Comparison of ENCODE assay signal across 23 mouse cellular contexts in genomic region chr2:154571266-154571665, GRCm38 (mm10). TPM values are rescaled to one million over a fixed set of nuclear protein-coding genes. Genes with fewer than 3 reads are reported as not detected.
DNase-seq lines count a peak whose midpoint lies in the region; ATAC-seq and TF ChIP-seq lines count a peak whose summit lies in the region.
"Had no signal": no experiment of that assay in that cellular context is flagged by ENCODE, and none has a peak within 500 bp of the region (broad histone marks: within the 10 kb centered on the region; RNA-seq: fewer than 3 reads in every experiment).

No protein-coding gene starts in this region.

- TF ChIP-seq RAD21 in CH12.LX (IDR thresholded peaks at IDR 0.05; ENCODE audit: low read depth, low read length) = no peak

- H3K36me3 ChIP-seq in lung, embryonic 15.5 days = no peaks in the 10 kb centered on the region
- peaks cover 0 to 4% of the 10 kb centered on the region in 2 experiments for H3K36me3 ChIP-seq in CH12.LX (replicated peaks in 1 of 2; ENCODE audit: control insufficient read depth in 1 of 2, insufficient read depth in 1 of 2, low read length in 1 of 2)
- H3K36me3 ChIP-seq: embryonic facial prominence, embryonic 15.5 days; heart, embryonic 10.5 days; neural tube, embryonic 13.5 days had no signal

- H3K4me1 ChIP-seq in lung, embryonic 15.5 days = peaks cover 39% of the 10 kb centered on the region
- H3K4me1 ChIP-seq in CH12.LX (ENCODE audit: control insufficient read depth in 1 of 2, insufficient read depth in 2 of 2) = peaks cover 7 to 47% of the 10 kb centered on the region in 2 experiments

- H3K9me3 ChIP-seq in lung, embryonic 15.5 days = no peaks in the 10 kb centered on the region
- H3K9me3 ChIP-seq in CH12.LX (replicated peaks; ENCODE audit: low read length) = no peaks in the 10 kb centered on the region
- H3K9me3 ChIP-seq: embryonic facial prominence, embryonic 15.5 days; forebrain, embryonic 13.5 days; heart, embryonic 10.5 days; neural tube, embryonic 13.5 days had no signal

- H3K9ac ChIP-seq in lung, embryonic 15.5 days = no peak overlapping the region
- H3K9ac ChIP-seq in CH12.LX (ENCODE audit: insufficient read depth, low read depth) = no peak overlapping the region; the same call in 1 of the 2 replicates
- H3K9ac ChIP-seq: embryonic facial prominence, embryonic 15.5 days; forebrain, embryonic 13.5 days; liver, embryonic 14.5 days; neural tube, embryonic 13.5 days had no signal

- H3K27ac ChIP-seq in lung, embryonic 15.5 days = 0 out of 2 replicates have a peak overlapping the region, but pooled peaks have one; percentile 93
- no peak overlapping the region for H3K27ac ChIP-seq in CH12.LX (ENCODE audit: insufficient read depth, low read depth)
- H3K27ac ChIP-seq: forebrain, embryonic 13.5 days; heart, embryonic 10.5 days; liver, embryonic 14.5 days had no signal

- dilution Hi-C loops in CH12.LX (cut with MboI; ENCODE audit: extremely low pct_ligation_motif_present, extremely low pct_unique_long_range_greater_than_20kb, low sequenced_read_pairs) = no loop called here

- H3K4me3 ChIP-seq in lung, embryonic 15.5 days = no peak overlapping the region
- no peak overlapping the region for H3K4me3 ChIP-seq in CH12.LX (replicated peaks in 1 of 3; ENCODE audit: low read depth in 2 of 3, low read length in 2 of 3, poor library complexity in 1 of 3)
- H3K4me3 ChIP-seq: embryonic facial prominence, embryonic 15.5 days; forebrain, embryonic 13.5 days; heart, embryonic 10.5 days; neural tube, embryonic 13.5 days had no signal

- 80% methylated on average over 4 of the region's 4 CpGs for WGBS in lung, embryonic 15.5 days

- peaks cover 21% of the 10 kb centered on the region for H3K79me2 ChIP-seq in CH12.LX (replicated peaks; ENCODE audit: control insufficient read depth, extremely low read depth, insufficient read depth, poor library complexity, severe bottlenecking)

- H3K27me3 ChIP-seq in lung, embryonic 15.5 days = no peaks in the 10 kb centered on the region
- no peaks in the 10 kb centered on the region for H3K27me3 ChIP-seq in CH12.LX (replicated peaks)
- H3K27me3 ChIP-seq: embryonic facial prominence, embryonic 15.5 days; forebrain, embryonic 13.5 days; neural tube, embryonic 13.5 days had no signal

- ATAC-seq in lung, embryonic 15.5 days (ENCODE audit: borderline replicate concordance, extremely low read depth, low FRiP score, low TSS enrichment) = no peak
- no peak for ATAC-seq in monocyte, adult 5-6 weeks (replicated peaks; ENCODE audit: insufficient number of reproducible peaks, low FRiP score, low TSS enrichment, poor library complexity, severe bottlenecking)
- ATAC-seq: forebrain, embryonic 13.5 days; hindbrain, embryonic 16.5 days had no signal

- in situ Hi-C loops in CH12.LX (cut with MboI; ENCODE audit: low pct_ligation_motif_present, low pct_unique_long_range_greater_than_20kb, low sequenced_read_pairs) = no loop called here

- no peak for TF ChIP-seq EP300 in CH12.LX (IDR thresholded peaks at IDR 0.05; ENCODE audit: low read length)

- no peak for TF ChIP-seq POLR2A in CH12.LX (IDR thresholded peaks at IDR 0.05; ENCODE audit: low read depth, low read length)

- H3K4me2 ChIP-seq in lung, embryonic 15.5 days = no peak overlapping the region
- peak overlapping the region; percentile 90; the same call in 1 of the 2 replicates for H3K4me2 ChIP-seq in CH12.LX (ENCODE audit: insufficient read depth, low read depth, poor library complexity, severe bottlenecking)
- H3K4me2 ChIP-seq: embryonic facial prominence, embryonic 15.5 days had no signal

- no peak for TF ChIP-seq CTCF in CH12.LX (conservative IDR thresholded peaks at IDR 0.05 in 1 of 2, IDR thresholded peaks at IDR 0.05 in 1 of 2; ENCODE audit: low read depth in 2 of 2, low read length in 2 of 2)

- DNase-seq in lung, adult 18-20 months = no peak
- DNase-seq in 416B (ENCODE audit: low read depth) = peak; percentile 70
- no peak for DNase-seq in CH12.LX (ENCODE audit: extremely low read depth)
- peak; percentile 52 for DNase-seq in induced T-regulatory cell, adult 2 months (ENCODE audit: low read depth)
- DNase-seq in cerebellum, postnatal 10 days = no peak
- no peak for DNase-seq in right cerebral cortex, adult 2 months (ENCODE audit: low spot score in 2 of 2)
- DNase-seq: gastrocnemius, postnatal 36 days; heart, postnatal 14 days; lung, postnatal 36 days; right cerebral cortex, postnatal 4 days; thymus, postnatal 4 days had no signal

TF ChIP-seq in CH12.LX, 34 proteins besides CTCF, POLR2A, EP300 and RAD21:
- TF ChIP-seq ZNF384 (IDR thresholded peaks at IDR 0.05; ENCODE audit: low read depth, low read length) (peak; percentile 53), ELF1 (IDR thresholded peaks at IDR 0.05; ENCODE audit: low read depth, low read length) (no peak), MAZ (IDR thresholded peaks at IDR 0.05; ENCODE audit: low read depth, low read length) (peak; percentile 44; the same call in 1 of the 2 replicates)

RNA-seq across cellular contexts. Expression of gene E2f1, which starts 1.6 kb away (rescaled TPM):
- polyA plus RNA-seq in lung, embryonic 15.5 days (2015; fragmentation: Nextera tagmentation; extraction: Ambion mirVana) = 28.1 and 31.2 TPM in 2 replicates
- 5.3 and 6.5 TPM in 2 replicates for total RNA-seq in CH12.LX (2012; rRNA removed)
- 4.5 and 5.1 TPM in 2 replicates for total RNA-seq in CH12.LX (2014; rRNA removed)
- 19.4 and 19.6 TPM in 2 replicates for polyA plus RNA-seq in CH12.LX (2012; ENCODE audit: insufficient read length, low read depth)
- 0.64 to 3.1 TPM (median 1.8 TPM) in 3 replicates for total RNA-seq in monocyte, adult 5-6 weeks (2017)

RNA-seq across cellular contexts. Expression of gene Necab3, which starts 12.6 kb away (rescaled TPM):
- 2.1 and 2.9 TPM in 2 replicates for polyA plus RNA-seq in lung, embryonic 15.5 days (2015; fragmentation: Nextera tagmentation; extraction: Ambion mirVana)
- total RNA-seq in CH12.LX (2012; rRNA removed) (0.80 and 2.8 TPM in 2 replicates), CH12.LX (2014; rRNA removed) (0.87 and 1.7 TPM in 2 replicates)
- polyA plus RNA-seq in CH12.LX (2012; ENCODE audit: insufficient read length, low read depth) = 1.6 and 2.0 TPM in 2 replicates
- 0.68 TPM in 1 of 3 replicates, not detected in the others for total RNA-seq in monocyte, adult 5-6 weeks (2017)

RNA-seq across cellular contexts. Expression of gene Actl10, which starts 19.7 kb away (rescaled TPM):
- polyA plus RNA-seq in lung, embryonic 15.5 days (2015; fragmentation: Nextera tagmentation; extraction: Ambion mirVana) = 0.20 and 0.22 TPM in 2 replicates
- 0.17 and 0.25 TPM in 2 replicates for total RNA-seq in CH12.LX (2012; rRNA removed)
- total RNA-seq in CH12.LX (2014; rRNA removed) = not detected in 2 replicates
- polyA plus RNA-seq in CH12.LX (2012; ENCODE audit: insufficient read length, low read depth) = 0.20 and 0.44 TPM in 2 replicates
- total RNA-seq in monocyte, adult 5-6 weeks (2017) = not detected in 3 replicates
- total RNA-seq: gastrocnemius, postnatal 36 days; heart, postnatal 14 days; layer of hippocampus, postnatal 25 days; left cerebral cortex, postnatal 25 days; midbrain, postnatal 0 days had no signal
- polyA plus RNA-seq: kidney, embryonic 14.5 days; liver, embryonic 14.5 days had no signal

RNA-seq across cellular contexts. Expression of gene 1700003F12Rik, which starts 24.4 kb away (rescaled TPM):
- 0.81 and 0.91 TPM in 2 replicates for polyA plus RNA-seq in lung, embryonic 15.5 days (2015; fragmentation: Nextera tagmentation; extraction: Ambion mirVana)
- 0.85 and 0.92 TPM in 2 replicates for total RNA-seq in CH12.LX (2012; rRNA removed)
- total RNA-seq in CH12.LX (2014; rRNA removed) = 0.52 TPM in 1 of 2 replicates, not detected in the other
- polyA plus RNA-seq in CH12.LX (2012; ENCODE audit: insufficient read length, low read depth) = 0.56 and 0.71 TPM in 2 replicates
- total RNA-seq in monocyte, adult 5-6 weeks (2017) = 0.78 TPM in 1 of 3 replicates, not detected in the others
- total RNA-seq: gastrocnemius, postnatal 36 days had no signal

RNA-seq across cellular contexts. Expression of gene Pxmp4, which starts 32.2 kb away (rescaled TPM):
- polyA plus RNA-seq in lung, embryonic 15.5 days (2015; fragmentation: Nextera tagmentation; extraction: Ambion mirVana) = 26.4 and 29.1 TPM in 2 replicates
- total RNA-seq in CH12.LX (2012; rRNA removed) (7.2 and 7.6 TPM in 2 replicates), CH12.LX (2014; rRNA removed) (8.7 and 9.4 TPM in 2 replicates)
- 5.5 and 6.0 TPM in 2 replicates for polyA plus RNA-seq in CH12.LX (2012; ENCODE audit: insufficient read length, low read depth)
- 7.3 to 10.6 TPM (median 9.6 TPM) in 3 replicates for total RNA-seq in monocyte, adult 5-6 weeks (2017)

Comparison
In these comparisons a context has a peak if more than half of its experiments do, and no peak if none do; other contexts are left out.
1. DNase-seq: peak in 416B (single experiment) and induced T-regulatory cell, adult 2 months (single experiment); none in lung, adult 18-20 months (0 of 2), CH12.LX (single experiment), cerebellum, postnatal 10 days (0 of 2) and right cerebral cortex, adult 2 months (0 of 2).